ENCODE assay signal across 8 mouse cellular contexts in genomic region chr2:118895990-118896913, GRCm38 (mm10). TPM values are rescaled to one million over a fixed set of nuclear protein-coding genes. Genes with fewer than 3 reads are reported as not detected.
DNase-seq lines count a peak whose midpoint lies in the region; ATAC-seq and TF ChIP-seq lines count a peak whose summit lies in the region.

No protein-coding gene starts in this region.

- no peaks in the 10 kb centered on the region for H3K9me3 ChIP-seq in G1E (replicated peaks)
- H3K9me3 ChIP-seq in heart, embryonic 12.5 days (replicated peaks): no peaks in the 10 kb centered on the region
- no peaks in the 10 kb centered on the region for H3K9me3 ChIP-seq in stomach, embryonic 16.5 days (replicated peaks; ENCODE audit: control insufficient read depth, low read length)

- peak; percentile 77 for DNase-seq in CD4-positive helper T cell, adult 2 months (ENCODE audit: low read depth, low spot score)
- peak; percentile 77 for DNase-seq in G1E (ENCODE audit: low spot score)
- peak; percentile 23 to 44 for DNase-seq in cerebellum, postnatal 36 days
- DNase-seq in kidney, postnatal 10 days: peak; percentile 72
- peak; percentile 47 to 55 for DNase-seq in lung, postnatal 4 days
- no peak for DNase-seq in left cerebral cortex, adult 9 months (ENCODE audit: low spot score in 2 of 2)

- peak overlapping the region; percentile 92 for H3K4me2 ChIP-seq in heart, embryonic 12.5 days
- peak overlapping the region; percentile 80 for H3K4me2 ChIP-seq in stomach, embryonic 16.5 days (ENCODE audit: low read depth, low read length)

- H3K4me1 ChIP-seq in G1E (ENCODE audit: insufficient read depth, low read depth, low read length): peaks cover 86% of the 10 kb centered on the region
- peaks cover 29% of the 10 kb centered on the region for H3K4me1 ChIP-seq in heart, embryonic 12.5 days (replicated peaks)
- peaks cover 19% of the 10 kb centered on the region for H3K4me1 ChIP-seq in stomach, embryonic 16.5 days (ENCODE audit: control insufficient read depth, insufficient read depth, low read length)

- peaks cover 3% of the 10 kb centered on the region for H3K36me3 ChIP-seq in G1E (replicated peaks)
- H3K36me3 ChIP-seq in heart, embryonic 12.5 days: no peaks in the 10 kb centered on the region
- H3K36me3 ChIP-seq in stomach, embryonic 16.5 days (ENCODE audit: control insufficient read depth, insufficient read depth, low read length): no peaks in the 10 kb centered on the region

- TF ChIP-seq CTCF in G1E (IDR thresholded peaks at IDR 0.05; ENCODE audit: low read depth, low read length): no peak

- no peak overlapping the region for H3K27ac ChIP-seq in heart, embryonic 12.5 days (ENCODE audit: poor library complexity, severe bottlenecking)
- H3K27ac ChIP-seq in stomach, embryonic 16.5 days (ENCODE audit: low read length): no peak overlapping the region

- WGBS in heart, embryonic 12.5 days: 1% methylated on average over 38 of the region's 38 CpGs
- WGBS in stomach, embryonic 16.5 days: 2% methylated on average over 38 of the region's 38 CpGs

- no peak; the same call in 1 of the 2 replicates for ATAC-seq in G1E (ENCODE audit: extremely low read depth, insufficient number of reproducible peaks, low FRiP score, poor library complexity, severe bottlenecking)
- no peak for ATAC-seq in heart, embryonic 12.5 days (ENCODE audit: insufficient number of reproducible peaks, low FRiP score)
- ATAC-seq in stomach, embryonic 16.5 days (ENCODE audit: insufficient read depth, low FRiP score): peak; percentile 48

- peak overlapping the region; percentile 74 for H3K4me3 ChIP-seq in G1E (ENCODE audit: low read depth, low read length)
- H3K4me3 ChIP-seq in heart, embryonic 12.5 days: peak overlapping the region; percentile 55
- H3K4me3 ChIP-seq in stomach, embryonic 16.5 days (replicated peaks; ENCODE audit: low read length): peak overlapping the region; percentile 49

- H3K27me3 ChIP-seq in G1E (ENCODE audit: insufficient read depth, low read length): peaks cover 25% of the 10 kb centered on the region; the same call in 1 of the 2 replicates
- H3K27me3 ChIP-seq in heart, embryonic 12.5 days (replicated peaks): peaks cover 89% of the 10 kb centered on the region
- peaks cover 62% of the 10 kb centered on the region for H3K27me3 ChIP-seq in stomach, embryonic 16.5 days (ENCODE audit: control insufficient read depth, insufficient read depth, low read length)

- peak overlapping the region; percentile 57 for H3K9ac ChIP-seq in heart, embryonic 12.5 days
- peak overlapping the region; percentile 56 for H3K9ac ChIP-seq in stomach, embryonic 16.5 days (ENCODE audit: low read length)

RNA-seq across cellular contexts. Expression of gene Bahd1, which starts 3.9 kb away (rescaled TPM):
- 38.2 and 53.9 TPM in 2 replicates for total RNA-seq in G1E (2014; fragmentation: Nextera tagmentation)
- total RNA-seq in G1E (2017): 11.0 and 12.5 TPM in 2 replicates
- polyA plus RNA-seq in G1E (2012): 135 and 153 TPM in 2 replicates
- 4.5 and 4.8 TPM in 2 replicates for polyA plus RNA-seq in heart, embryonic 12.5 days (2016; fragmentation: Nextera tagmentation; extraction: Ambion mirVana)
- polyA plus RNA-seq in stomach, embryonic 16.5 days (2015; fragmentation: Nextera tagmentation; extraction: Ambion mirVana): 3.4 and 3.6 TPM in 2 replicates

RNA-seq across cellular contexts. Expression of gene Chst14, which starts 30.0 kb away (rescaled TPM):
- total RNA-seq in G1E (2014; fragmentation: Nextera tagmentation) (2.5 and 4.3 TPM in 2 replicates), G1E (2017) (1.2 and 1.3 TPM in 2 replicates)
- 4.9 and 7.0 TPM in 2 replicates for polyA plus RNA-seq in G1E (2012)
- polyA plus RNA-seq in heart, embryonic 12.5 days (2016; fragmentation: Nextera tagmentation; extraction: Ambion mirVana): 23.9 and 25.4 TPM in 2 replicates
- 20.1 and 21.1 TPM in 2 replicates for polyA plus RNA-seq in stomach, embryonic 16.5 days (2015; fragmentation: Nextera tagmentation; extraction: Ambion mirVana)

RNA-seq across cellular contexts. Expression of gene Ivd, which starts 34.5 kb away (rescaled TPM):
- total RNA-seq in G1E (2014; fragmentation: Nextera tagmentation) (13.4 and 18.5 TPM in 2 replicates), G1E (2017) (22.2 and 25.4 TPM in 2 replicates)
- 11.4 and 11.5 TPM in 2 replicates for polyA plus RNA-seq in G1E (2012)
- 68.2 and 68.7 TPM in 2 replicates for polyA plus RNA-seq in heart, embryonic 12.5 days (2016; fragmentation: Nextera tagmentation; extraction: Ambion mirVana)
- polyA plus RNA-seq in stomach, embryonic 16.5 days (2015; fragmentation: Nextera tagmentation; extraction: Ambion mirVana): 64.3 and 65.4 TPM in 2 replicates

Comparison
In these comparisons a context has a peak if more than half of its experiments do, and no peak if none do; other contexts are left out.
1. DNase-seq: peak in CD4-positive helper T cell, adult 2 months (single experiment), G1E (single experiment), cerebellum, postnatal 36 days (2 of 2), kidney, postnatal 10 days (single experiment) and lung, postnatal 4 days (2 of 2); none in left cerebral cortex, adult 9 months (0 of 2).
2. RNA of gene Bahd1, which starts 3.9 kb away (polyA plus RNA-seq): 135 to 153 TPM in G1E; 4.5 to 4.8 TPM in heart, embryonic 12.5 days and 3.4 to 3.6 TPM in stomach, embryonic 16.5 days; every median in the first group is over 10 times any median in the second.
3. Peak in every context shown above with its lines, with median percentiles within 50 percentile points of each other: H3K4me3 ChIP-seq.